Mouse (Mus musculus) stomach, embryonic 15.5 days (tissue): ENCODE results near the gene Greb1. TPM values are rescaled to one million over a fixed set of nuclear protein-coding genes. Genes with fewer than 3 reads are reported as not detected.

Experiments used
- ATAC-seq: fragments of 200-750 bp; cut with Nextera tagmentation; 2 replicates; pipeline ENCODE4 v1.8.0; 2017; ENCODE audit warnings: low read depth, moderate number of reproducible peaks, moderate TSS enrichment; ENCODE audit not compliant: insufficient read depth, low FRiP score
- H3K27ac ChIP-seq: fragments of 300-500 bp; sonication (generic); 2 replicates; pipeline ENCODE4 v1.5.1; 2015; ENCODE audit warnings: mild to moderate bottlenecking, inconsistent platforms
- H3K27me3 ChIP-seq: fragments of 300-500 bp; sonication (generic); replicated peaks from 2 replicates; pipeline ENCODE4 v1.6.1; 2015; ENCODE audit warnings: inconsistent platforms
- H3K36me3 ChIP-seq: fragments of 300-500 bp; sonication (generic); 2 replicates; pipeline ENCODE4 v1.6.1; 2015; ENCODE audit warnings: inconsistent platforms
- H3K4me1 ChIP-seq: fragments of 300-500 bp; sonication (generic); 2 replicates; pipeline ENCODE4 v1.6.1; 2015; ENCODE audit warnings: inconsistent platforms
- H3K4me2 ChIP-seq: fragments of 300-500 bp; sonication (generic); 2 replicates; pipeline ENCODE4 v1.6.1; 2015; ENCODE audit warnings: mild to moderate bottlenecking, inconsistent platforms
- H3K4me3 ChIP-seq: fragments of 300-500 bp; sonication (generic); replicated peaks from 2 replicates; pipeline ENCODE4 v1.5.1; 2015; ENCODE audit warnings: inconsistent platforms
- H3K9ac ChIP-seq: fragments of 300-500 bp; sonication (generic); 2 replicates; pipeline ENCODE4 v1.6.1; 2015; ENCODE audit warnings: inconsistent platforms
- H3K9me3 ChIP-seq: fragments of 300-500 bp; sonication (generic); 2 replicates; pipeline ENCODE4 v1.6.1; 2016; ENCODE audit warnings: inconsistent platforms
- WGBS: fragments of 180-500 bp; shearing (Covaris S2); methylation state at CpG from one replicate; pipeline ENCODE4 v1.1.7; 2015; 5-methylcytosine and 5-hydroxymethylcytosine counted together
- polyA plus RNA-seq: library from polyadenylated mRNA; unstranded; fragments of >200 nt; fragmentation: Nextera tagmentation; extraction: Ambion mirVana; gene quantifications from 2 replicates; pipeline ENCODE4 v1.2.1, GENCODE M21; 2015

The Greb1 gene
- polyA plus RNA-seq, 1 experiment from 2014 or later, result 2.2 TPM

GRCm38 (mm10) chr12:16753555-16753954 is 47.1 kb downstream of the Greb1 start:
- no peaks in the 10 kb centered on the region for H3K36me3 ChIP-seq
- no peak; the same call in 1 of the 2 replicates for ATAC-seq
- H3K27ac ChIP-seq, result no peak overlapping the region
- no peak overlapping the region for H3K9ac ChIP-seq
- H3K4me3 ChIP-seq, result no peak overlapping the region
- no peaks in the 10 kb centered on the region for H3K27me3 ChIP-seq
- WGBS, result 75% methylated on average over 9 of the region's 9 CpGs
- H3K9me3 ChIP-seq, result no peaks in the 10 kb centered on the region
- no peak overlapping the region for H3K4me2 ChIP-seq
- no peaks in the 10 kb centered on the region for H3K4me1 ChIP-seq

- no peak overlapping the region for H3K27ac ChIP-seq
Measured at GRCm38 (mm10) chr12:16753110-16753509, 47.6 kb downstream of the Greb1 start.

GRCm38 (mm10) chr12:16752236-16752840 is 48.3 kb downstream of the Greb1 start:
- no peaks in the 10 kb centered on the region for H3K9me3 ChIP-seq
- no peaks in the 10 kb centered on the region for H3K27me3 ChIP-seq
- H3K4me1 ChIP-seq, result no peaks in the 10 kb centered on the region
- no peak for ATAC-seq
- WGBS, result 68% methylated on average over 12 of the region's 12 CpGs
- H3K4me3 ChIP-seq, result no peak overlapping the region
- H3K4me2 ChIP-seq, result no peak overlapping the region
- H3K9ac ChIP-seq, result no peak overlapping the region
- H3K27ac ChIP-seq, result no peak overlapping the region
- no peaks in the 10 kb centered on the region for H3K36me3 ChIP-seq

More at GRCm38 (mm10) chr12:16753110-16753509, 47.6 kb downstream of the Greb1 start:
- no peaks in the 10 kb centered on the region for H3K27me3 ChIP-seq
- ATAC-seq, result no peak; the same call in 1 of the 2 replicates
- no peaks in the 10 kb centered on the region for H3K36me3 ChIP-seq
- no peaks in the 10 kb centered on the region for H3K9me3 ChIP-seq
- WGBS, result 42% methylated on average over 8 of the region's 8 CpGs
- no peak overlapping the region for H3K4me2 ChIP-seq
- no peaks in the 10 kb centered on the region for H3K4me1 ChIP-seq
- H3K4me3 ChIP-seq, result no peak overlapping the region
- H3K9ac ChIP-seq, result no peak overlapping the region

- H3K4me3 ChIP-seq, result no peak overlapping the region
- H3K4me1 ChIP-seq, result no peaks in the 10 kb centered on the region
- H3K9me3 ChIP-seq, result no peaks in the 10 kb centered on the region
- no peak overlapping the region for H3K9ac ChIP-seq
- 90% methylated on average over 6 of the region's 6 CpGs for WGBS
- no peak overlapping the region for H3K27ac ChIP-seq
- H3K27me3 ChIP-seq, result no peaks in the 10 kb centered on the region
- H3K4me2 ChIP-seq, result no peak overlapping the region
- H3K36me3 ChIP-seq, result no peaks in the 10 kb centered on the region
- ATAC-seq, result no peak
Measured at GRCm38 (mm10) chr12:16751609-16752008, 49.1 kb downstream of the Greb1 start.

- Histone ChIP-seq H3K4me3 (no peak overlapping the region), H3K27ac (no peak overlapping the region), H3K27me3 (no peaks in the 10 kb centered on the region), H3K4me1 (no peaks in the 10 kb centered on the region), H3K4me2 (no peak overlapping the region), H3K36me3 (no peaks in the 10 kb centered on the region), H3K9me3 (no peaks in the 10 kb centered on the region), H3K9ac (no peak overlapping the region)
- WGBS, result 40% methylated on average over 5 of the region's 5 CpGs
- no peak for ATAC-seq
Measured at GRCm38 (mm10) chr12:16740059-16740458, 60.6 kb downstream of the Greb1 start.

GRCm38 (mm10) chr12:16737266-16737665 is 63.4 kb downstream of the Greb1 start:
- ATAC-seq, result no peak
- Histone ChIP-seq H3K4me1 (no peaks in the 10 kb centered on the region), H3K27ac (no peak overlapping the region), H3K4me3 (no peak overlapping the region), H3K27me3 (no peaks in the 10 kb centered on the region), H3K9ac (no peak overlapping the region), H3K9me3 (no peaks in the 10 kb centered on the region), H3K4me2 (no peak overlapping the region), H3K36me3 (no peaks in the 10 kb centered on the region)
- WGBS, result 37% methylated on average over 5 of the region's 5 CpGs

GRCm38 (mm10) chr12:16734698-16735097 is 66.0 kb downstream of the Greb1 start:
- no peaks in the 10 kb centered on the region for H3K9me3 ChIP-seq
- 78% methylated on average over 3 of the region's 3 CpGs for WGBS
- H3K36me3 ChIP-seq, result no peaks in the 10 kb centered on the region
- no peaks in the 10 kb centered on the region for H3K27me3 ChIP-seq
- peaks cover 6% of the 10 kb centered on the region; the same call in 1 of the 2 replicates for H3K4me1 ChIP-seq
- no peak overlapping the region for H3K27ac ChIP-seq
- H3K4me3 ChIP-seq, result no peak overlapping the region
- no peak overlapping the region for H3K9ac ChIP-seq
- H3K4me2 ChIP-seq, result no peak overlapping the region
- no peak for ATAC-seq

GRCm38 (mm10) chr12:16734009-16734408 is 66.7 kb downstream of the Greb1 start:
- 68% methylated on average over 8 of the region's 8 CpGs for WGBS
- Histone ChIP-seq H3K4me2 (no peak overlapping the region), H3K27ac (no peak overlapping the region), H3K27me3 (no peaks in the 10 kb centered on the region), H3K9me3 (no peaks in the 10 kb centered on the region), H3K4me3 (no peak overlapping the region), H3K36me3 (no peaks in the 10 kb centered on the region), H3K9ac (no peak overlapping the region), H3K4me1 (peaks cover 6% of the 10 kb centered on the region; the same call in 1 of the 2 replicates)
- ATAC-seq, result no peak

GRCm38 (mm10) chr12:16731121-16731741 is 69.5 kb downstream of the Greb1 start:
- Histone ChIP-seq H3K9me3 (no peaks in the 10 kb centered on the region), H3K4me1 (peaks cover 6% of the 10 kb centered on the region; the same call in 1 of the 2 replicates), H3K9ac (no peak overlapping the region), H3K27ac (peak overlapping the region; percentile 40; the same call in 1 of the 2 replicates), H3K4me3 (no peak overlapping the region), H3K27me3 (no peaks in the 10 kb centered on the region), H3K36me3 (no peaks in the 10 kb centered on the region), H3K4me2 (peak overlapping the region; percentile 16; the same call in 1 of the 2 replicates)
- WGBS, result 50% methylated on average over 11 of the region's 11 CpGs
- peak; percentile 32; the same call in 1 of the 2 replicates for ATAC-seq

GRCm38 (mm10) chr12:16730196-16730595 is 70.5 kb downstream of the Greb1 start:
- Histone ChIP-seq H3K36me3 (no peaks in the 10 kb centered on the region), H3K27ac (no peak overlapping the region), H3K27me3 (no peaks in the 10 kb centered on the region), H3K9me3 (no peaks in the 10 kb centered on the region), H3K4me1 (peaks cover 6% of the 10 kb centered on the region; the same call in 1 of the 2 replicates), H3K4me3 (no peak overlapping the region), H3K4me2 (no peak overlapping the region), H3K9ac (no peak overlapping the region)
- ATAC-seq, result no peak
- 92% methylated on average over 11 of the region's 11 CpGs for WGBS

GRCm38 (mm10) chr12:16728221-16728620 is 72.5 kb downstream of the Greb1 start:
- ATAC-seq, result no peak
- no peak overlapping the region for H3K4me2 ChIP-seq
- no peak overlapping the region for H3K27ac ChIP-seq
- H3K9me3 ChIP-seq, result no peaks in the 10 kb centered on the region
- peaks cover 6% of the 10 kb centered on the region; the same call in 1 of the 2 replicates for H3K4me1 ChIP-seq
- no peak overlapping the region for H3K4me3 ChIP-seq
- 79% methylated on average over 5 of the region's 5 CpGs for WGBS
- no peaks in the 10 kb centered on the region for H3K27me3 ChIP-seq
- H3K9ac ChIP-seq, result no peak overlapping the region
- H3K36me3 ChIP-seq, result no peaks in the 10 kb centered on the region

GRCm38 (mm10) chr12:16726229-16726628 is 74.5 kb downstream of the Greb1 start:
- Histone ChIP-seq H3K27me3 (no peaks in the 10 kb centered on the region), H3K4me2 (no peak overlapping the region), H3K9me3 (no peaks in the 10 kb centered on the region), H3K36me3 (no peaks in the 10 kb centered on the region), H3K4me3 (no peak overlapping the region), H3K9ac (no peak overlapping the region), H3K27ac (no peak overlapping the region), H3K4me1 (peaks cover 5% of the 10 kb centered on the region; the same call in 1 of the 2 replicates)
- WGBS, result 49% methylated on average over 3 of the region's 3 CpGs
- peak; percentile 92 for ATAC-seq
